Mouse (Mus musculus): ENCODE data around the gene Dact3.

Dact3 gene

GRCm38 (mm10) chr7:16859902-16860651, 15.0 kb upstream of the Dact3 start:
- DNase-seq, result no peak

GRCm38 (mm10) chr7:16867488-16867887, 7.6 kb upstream of the Dact3 start:
- DNase-seq, result no peak

- peak; percentile 97 for DNase-seq
Observed at GRCm38 (mm10) chr7:16869497-16869896, 5.6 kb upstream of the Dact3 start.

- DNase-seq, result no peak
Observed at GRCm38 (mm10) chr7:16871600-16871999, 3.5 kb upstream of the Dact3 start.

GRCm38 (mm10) chr7:16872478-16872877, 2.6 kb upstream of the Dact3 start:
- no peak for DNase-seq

- no peak for DNase-seq
Observed at GRCm38 (mm10) chr7:16873392-16873791, 1.7 kb upstream of the Dact3 start.

- peak; percentile 85 for DNase-seq
Observed at GRCm38 (mm10) chr7:16874190-16874589, 927 bp upstream of the Dact3 start.

- DNase-seq, result peak; percentile 100
Observed at GRCm38 (mm10) chr7:16874756-16875309, 284 bp upstream of the Dact3 start.

GRCm38 (mm10) chr7:16875326-16875725, 209 bp downstream of the Dact3 start:
- no peak for DNase-seq

GRCm38 (mm10) chr7:16876006-16876405, 889 bp downstream of the Dact3 start:
- DNase-seq, result no peak

GRCm38 (mm10) chr7:16876608-16877007, 1.5 kb downstream of the Dact3 start:
- no peak for DNase-seq

GRCm38 (mm10) chr7:16877717-16878116, 2.6 kb downstream of the Dact3 start:
- no peak for DNase-seq

- peak; percentile 83 for DNase-seq
Observed at GRCm38 (mm10) chr7:16879796-16880547, 4.9 kb downstream of the Dact3 start.

- DNase-seq, result no peak
Observed at GRCm38 (mm10) chr7:16880615-16881014, 5.5 kb downstream of the Dact3 start.

GRCm38 (mm10) chr7:16883162-16883561, 8.0 kb downstream of the Dact3 start:
- DNase-seq, result no peak

- DNase-seq, result no peak
Observed at GRCm38 (mm10) chr7:16884334-16884733, 9.2 kb downstream of the Dact3 start.

GRCm38 (mm10) chr7:16885271-16885776, 10.2 kb downstream of the Dact3 start:
- DNase-seq, result no peak

- no peak for DNase-seq
Observed at GRCm38 (mm10) chr7:16885905-16886304, 10.8 kb downstream of the Dact3 start.

- no peak for DNase-seq
Observed at GRCm38 (mm10) chr7:16890536-16890935, 15.4 kb downstream of the Dact3 start.

- no peak for DNase-seq
Observed at GRCm38 (mm10) chr7:16890944-16891343, 15.8 kb downstream of the Dact3 start.

- peak; percentile 82 for DNase-seq
Observed at GRCm38 (mm10) chr7:16891641-16892351, 16.7 kb downstream of the Dact3 start, which contains the start of gene Gng8. TSS of gene Gng8 (plus strand) at chr7:16891786.

- no peak for DNase-seq
Observed at GRCm38 (mm10) chr7:16892352-16892730, 17.2 kb downstream of the Dact3 start.

- no peak for DNase-seq
Observed at GRCm38 (mm10) chr7:16893612-16894011, 18.5 kb downstream of the Dact3 start.

Data from layer of hippocampus, adult 9-11 months (tissue).